Mouse (Mus musculus) neural tube, embryonic 15.5 days (tissue): ENCODE measurements around the gene Gpr4. TPM values are rescaled to one million over a fixed set of nuclear protein-coding genes. Genes with fewer than 3 reads are reported as not detected.

Experiments
- ATAC-seq: fragments of 200-750 bp; cut with Nextera tagmentation; 2 replicates; pipeline ENCODE4 v1.8.0; 2017; ENCODE audit warnings: mild to moderate bottlenecking, moderate TSS enrichment, moderate library complexity; ENCODE audit not compliant: low FRiP score
- H3K27ac ChIP-seq: fragments of 300-500 bp; sonication (generic); replicated peaks from 2 replicates; pipeline ENCODE4 v1.5.1; 2015; ENCODE audit warnings: mild to moderate bottlenecking, inconsistent platforms
- H3K27me3 ChIP-seq: fragments of 300-500 bp; sonication (generic); replicated peaks from 2 replicates; pipeline ENCODE4 v1.6.1; 2015; ENCODE audit warnings: inconsistent platforms
- H3K36me3 ChIP-seq: fragments of 300-500 bp; sonication (generic); 2 replicates; pipeline ENCODE4 v1.6.1; 2015; ENCODE audit warnings: inconsistent platforms
- H3K4me1 ChIP-seq: fragments of 300-500 bp; sonication (generic); 2 replicates; pipeline ENCODE4 v1.6.1; 2015; ENCODE audit warnings: inconsistent platforms
- H3K4me2 ChIP-seq: fragments of 300-500 bp; sonication (generic); 2 replicates; pipeline ENCODE4 v1.6.1; 2015; ENCODE audit warnings: inconsistent platforms, mild to moderate bottlenecking, moderate library complexity
- H3K4me3 ChIP-seq: fragments of 300-500 bp; sonication (generic); replicated peaks from 2 replicates; pipeline ENCODE4 v1.5.1; 2015; ENCODE audit warnings: mild to moderate bottlenecking, inconsistent platforms
- H3K9ac ChIP-seq: fragments of 300-500 bp; sonication (generic); replicated peaks from 2 replicates; pipeline ENCODE4 v1.6.1; 2015; ENCODE audit warnings: mild to moderate bottlenecking, inconsistent platforms
- H3K9me3 ChIP-seq: fragments of 300-500 bp; sonication (generic); replicated peaks from 2 replicates; pipeline ENCODE4 v1.6.1; 2016; ENCODE audit warnings: inconsistent platforms
- WGBS: fragments of 180-500 bp; shearing (Covaris S2); methylation state at CpG from one replicate; pipeline ENCODE4 v1.1.7; 2015; ENCODE audit warnings: mixed read lengths; 5-methylcytosine and 5-hydroxymethylcytosine counted together
- polyA plus RNA-seq: library from polyadenylated mRNA; unstranded; fragments of >200 nt; fragmentation: Nextera tagmentation; extraction: Ambion mirVana; gene quantifications from 2 replicates; pipeline ENCODE4 v1.2.1, GENCODE M21; 2015

The Gpr4 gene
- polyA plus RNA-seq, 1 experiment from 2014 or later, result 3.1 TPM

- Histone ChIP-seq H3K9me3 (no peaks in the 10 kb centered on the region), H3K4me2 (no peak overlapping the region), H3K9ac (no peak overlapping the region), H3K36me3 (no peaks in the 10 kb centered on the region), H3K27ac (no peak overlapping the region), H3K4me3 (no peak overlapping the region), H3K27me3 (peaks cover 15% of the 10 kb centered on the region; the same call in 1 of the 2 replicates), H3K4me1 (peaks cover 13% of the 10 kb centered on the region)
- no peak for ATAC-seq
- WGBS, result 70% methylated on average over 9 of the region's 9 CpGs
Observed at GRCm38 (mm10) chr7:19214940-19215339, 2.6 kb downstream of the Gpr4 start.

GRCm38 (mm10) chr7:19217492-19217891 is 5.2 kb downstream of the Gpr4 start:
- Histone ChIP-seq H3K4me1 (peaks cover 1% of the 10 kb centered on the region), H3K27ac (no peak overlapping the region), H3K9me3 (no peaks in the 10 kb centered on the region), H3K9ac (no peak overlapping the region), H3K27me3 (0 out of 2 replicates have a peak, but pooled peaks cover 8% of the 10 kb centered on the region), H3K36me3 (no peaks in the 10 kb centered on the region), H3K4me3 (no peak overlapping the region), H3K4me2 (no peak overlapping the region)
- WGBS, result 64% methylated on average over 5 of the region's 5 CpGs
- ATAC-seq, result no peak

GRCm38 (mm10) chr7:19217944-19218343 is 5.6 kb downstream of the Gpr4 start:
- Histone ChIP-seq H3K4me3 (no peak overlapping the region), H3K9me3 (no peaks in the 10 kb centered on the region), H3K9ac (no peak overlapping the region), H3K4me1 (no peaks in the 10 kb centered on the region), H3K27me3 (0 out of 2 replicates have a peak, but pooled peaks cover 8% of the 10 kb centered on the region), H3K4me2 (no peak overlapping the region), H3K27ac (no peak overlapping the region), H3K36me3 (no peaks in the 10 kb centered on the region)
- 44% methylated on average over 3 of the region's 3 CpGs for WGBS
- ATAC-seq, result no peak

- H3K9me3 ChIP-seq, result no peaks in the 10 kb centered on the region
- H3K27ac ChIP-seq, result no peak overlapping the region
- no peak overlapping the region for H3K9ac ChIP-seq
- no peak for ATAC-seq
- 63% methylated on average over 3 of the region's 3 CpGs for WGBS
- H3K36me3 ChIP-seq, result no peaks in the 10 kb centered on the region
- H3K4me1 ChIP-seq, result no peaks in the 10 kb centered on the region
- H3K4me2 ChIP-seq, result no peak overlapping the region
- H3K27me3 ChIP-seq, result 0 out of 2 replicates have a peak, but pooled peaks cover 3% of the 10 kb centered on the region
- H3K4me3 ChIP-seq, result no peak overlapping the region
Observed at GRCm38 (mm10) chr7:19220061-19220460, 7.7 kb downstream of the Gpr4 start.

- Histone ChIP-seq H3K36me3 (no peaks in the 10 kb centered on the region), H3K9ac (no peak overlapping the region), H3K4me1 (peaks cover 7% of the 10 kb centered on the region), H3K27me3 (no peaks in the 10 kb centered on the region), H3K27ac (no peak overlapping the region), H3K9me3 (no peaks in the 10 kb centered on the region), H3K4me2 (no peak overlapping the region), H3K4me3 (no peak overlapping the region)
- no peak for ATAC-seq
- 95% methylated on average over 16 of the region's 16 CpGs for WGBS
Observed at GRCm38 (mm10) chr7:19222189-19222588, 9.9 kb downstream of the Gpr4 start.

- peaks cover 9% of the 10 kb centered on the region for H3K4me1 ChIP-seq
- H3K9ac ChIP-seq, result no peak overlapping the region
- H3K4me3 ChIP-seq, result no peak overlapping the region
- no peak overlapping the region for H3K4me2 ChIP-seq
- no peaks in the 10 kb centered on the region for H3K9me3 ChIP-seq
- no peaks in the 10 kb centered on the region for H3K36me3 ChIP-seq
- ATAC-seq, result no peak
- WGBS, result 92% methylated on average over 14 of the region's 14 CpGs
- H3K27me3 ChIP-seq, result no peaks in the 10 kb centered on the region
- no peak overlapping the region for H3K27ac ChIP-seq
Observed at GRCm38 (mm10) chr7:19222875-19223274, 10.5 kb downstream of the Gpr4 start.

GRCm38 (mm10) chr7:19224933-19225332 is 12.6 kb downstream of the Gpr4 start:
- no peak overlapping the region for H3K4me3 ChIP-seq
- H3K4me1 ChIP-seq, result peaks cover 18% of the 10 kb centered on the region
- ATAC-seq, result no peak
- H3K4me2 ChIP-seq, result no peak overlapping the region
- 0 out of 2 replicates have a peak overlapping the region, but pooled peaks have one; percentile 20 for H3K9ac ChIP-seq
- H3K9me3 ChIP-seq, result no peaks in the 10 kb centered on the region
- no peaks in the 10 kb centered on the region for H3K27me3 ChIP-seq
- no peaks in the 10 kb centered on the region for H3K36me3 ChIP-seq
- WGBS, result 81% methylated on average over 4 of the region's 4 CpGs
- no peak overlapping the region for H3K27ac ChIP-seq

- Histone ChIP-seq H3K27ac (peak overlapping the region; percentile 100), H3K36me3 (peaks cover 3% of the 10 kb centered on the region; the same call in 1 of the 2 replicates), H3K9ac (peak overlapping the region; percentile 65), H3K4me1 (peaks cover 28% of the 10 kb centered on the region), H3K9me3 (no peaks in the 10 kb centered on the region), H3K4me2 (peak overlapping the region; percentile 90), H3K4me3 (peak overlapping the region; percentile 61), H3K27me3 (no peaks in the 10 kb centered on the region)
- ATAC-seq, result peak; percentile 22
- 16% methylated on average over 20 of the region's 20 CpGs for WGBS
Observed at GRCm38 (mm10) chr7:19226817-19227797, 14.8 kb downstream of the Gpr4 start.

GRCm38 (mm10) chr7:19227883-19228792 is 15.8 kb downstream of the Gpr4 start, which contains the start of gene Opa3:
Gene Opa3 (plus strand): TSS chr7:19228334.
- no peaks in the 10 kb centered on the region for H3K27me3 ChIP-seq
- H3K9ac ChIP-seq, result peak within 1 kb of the TSS; percentile 80
- peak; percentile 96 for ATAC-seq
- H3K4me2 ChIP-seq, result peak within 1 kb of the TSS; percentile 90
- peaks cover 3% of the 10 kb centered on the region; the same call in 1 of the 2 replicates for H3K36me3 ChIP-seq
- WGBS, result under 1% methylated on average over 91 of the region's 91 CpGs
- no peaks in the 10 kb centered on the region for H3K9me3 ChIP-seq
- H3K27ac ChIP-seq, result peak within 1 kb of the TSS; percentile 100
- H3K4me1 ChIP-seq, result peaks cover 28% of the 10 kb centered on the region
- H3K4me3 ChIP-seq, result peak within 1 kb of the TSS; percentile 61

GRCm38 (mm10) chr7:19228793-19229148 is 16.4 kb downstream of the Gpr4 start:
- under 1% methylated on average over 14 of the region's 14 CpGs for WGBS
- Histone ChIP-seq H3K27me3 (no peaks in the 10 kb centered on the region), H3K4me3 (peak overlapping the region; percentile 61), H3K9ac (peak overlapping the region; percentile 54), H3K4me1 (peaks cover 28% of the 10 kb centered on the region), H3K9me3 (no peaks in the 10 kb centered on the region), H3K4me2 (peak overlapping the region; percentile 90), H3K36me3 (peaks cover 3% of the 10 kb centered on the region; the same call in 1 of the 2 replicates), H3K27ac (peak overlapping the region; percentile 100)
- ATAC-seq, result no peak

GRCm38 (mm10) chr7:19229404-19229803 is 17.1 kb downstream of the Gpr4 start:
- peaks cover 3% of the 10 kb centered on the region; the same call in 1 of the 2 replicates for H3K36me3 ChIP-seq
- H3K4me3 ChIP-seq, result peak overlapping the region; percentile 61
- 45% methylated on average over 5 of the region's 5 CpGs for WGBS
- H3K4me1 ChIP-seq, result peaks cover 28% of the 10 kb centered on the region
- H3K9ac ChIP-seq, result peak overlapping the region; percentile 54
- no peaks in the 10 kb centered on the region for H3K27me3 ChIP-seq
- peak overlapping the region; percentile 100 for H3K27ac ChIP-seq
- no peak for ATAC-seq
- H3K9me3 ChIP-seq, result no peaks in the 10 kb centered on the region
- H3K4me2 ChIP-seq, result peak overlapping the region; percentile 90
